Mouse (Mus musculus) cerebellum, adult 9-10 months (tissue): ENCODE measurements at regions not wholly inside any gene's neighbourhood (a gene's known extent, or its start where the extent isn't known, plus 50 kb on each side); places are given as distances from the start of the nearest gene placed in this dataset.
"Not testable (repeated sequence)": the region's sequence is repeated elsewhere in the genome, so short reads cannot be mapped to it uniquely, and the experiment has no call there.

Experiments
- DNase-seq: peaks from one replicate; pipeline ENCODE4 v3.0.0; 2022

- DNase-seq: no peak
Observed at GRCm38 (mm10) chr2:51682177-51682576, 54.9 kb downstream of the Tas2r134 start.

GRCm38 (mm10) chr2:51682745-51683144 lies 55.4 kb downstream of the Tas2r134 start:
- no peak for DNase-seq

GRCm38 (mm10) chr2:51705110-51705509 lies 77.8 kb downstream of the Tas2r134 start:
- DNase-seq: no peak

- DNase-seq: peak; percentile 2
Observed at GRCm38 (mm10) chr2:51708701-51709100, 81.4 kb downstream of the Tas2r134 start.

GRCm38 (mm10) chr2:51712611-51713010 lies 85.3 kb downstream of the Tas2r134 start:
- no peak for DNase-seq

- DNase-seq: no peak
Observed at GRCm38 (mm10) chr2:51730805-51731204, 103.5 kb downstream of the Tas2r134 start.

DNA sequence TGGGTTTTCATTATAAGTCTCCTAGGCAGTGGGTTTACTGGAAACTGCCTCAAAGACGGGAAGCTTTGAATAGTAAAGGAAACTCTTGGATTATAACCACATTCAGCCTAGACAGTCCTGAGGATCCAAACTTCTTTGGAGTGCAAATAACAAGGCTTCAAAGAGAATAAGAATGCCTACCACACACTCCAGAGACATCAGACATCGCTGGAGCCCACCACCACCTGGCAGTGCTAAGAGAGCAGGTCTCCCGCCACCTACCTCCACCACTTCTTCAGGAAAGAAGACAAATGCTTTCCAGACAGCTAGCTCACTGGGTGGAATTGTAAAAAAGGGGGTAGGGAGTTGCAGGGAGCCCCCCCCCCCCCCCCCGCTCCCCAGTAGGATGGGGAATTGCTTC lies 104.4 kb downstream of the Tas2r134 start:
- DNase-seq: no peak

DNA sequence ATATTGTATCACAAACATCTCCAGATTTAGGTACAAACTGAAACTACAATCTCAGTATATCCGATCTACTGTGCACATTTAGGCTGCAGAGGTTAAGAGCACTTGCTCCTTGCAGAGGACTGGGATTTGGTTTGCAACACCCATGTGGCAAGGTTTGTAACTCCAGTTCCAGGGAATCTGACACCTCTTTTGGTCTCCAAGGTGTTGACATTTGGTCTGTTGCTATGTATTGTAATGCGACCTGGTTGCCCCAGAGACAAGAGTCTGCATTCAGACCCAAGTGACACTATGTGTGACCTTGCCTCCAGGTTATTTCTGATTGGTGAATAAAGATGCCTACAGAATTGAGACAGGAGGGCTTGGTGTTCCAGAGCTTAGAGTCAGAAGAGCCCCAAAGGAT lies 105.0 kb downstream of the Tas2r134 start:
- no peak for DNase-seq

DNA sequence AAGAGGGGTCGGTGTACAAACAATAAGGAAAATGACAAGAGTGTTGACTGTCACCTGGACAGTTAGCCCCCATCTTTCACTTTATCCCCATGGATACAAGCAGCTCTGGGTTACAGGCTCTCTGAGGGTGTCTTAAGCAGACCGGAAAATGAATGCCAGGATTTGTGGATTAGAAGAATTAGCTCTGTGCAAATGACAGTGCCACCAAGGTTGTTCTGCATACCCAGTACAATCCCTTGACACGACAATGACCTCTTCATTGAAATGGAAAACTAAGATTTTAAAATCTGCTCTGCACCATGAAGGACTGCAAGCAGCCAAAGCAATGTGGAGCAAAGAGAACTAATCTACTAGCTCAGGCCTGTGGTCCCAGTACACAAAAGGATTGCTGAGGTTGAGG lies 105.9 kb downstream of the Tas2r134 start:
- no peak for DNase-seq

- DNase-seq: no peak
Observed at GRCm38 (mm10) chr2:51736452-51736851, 109.1 kb downstream of the Tas2r134 start.

DNA sequence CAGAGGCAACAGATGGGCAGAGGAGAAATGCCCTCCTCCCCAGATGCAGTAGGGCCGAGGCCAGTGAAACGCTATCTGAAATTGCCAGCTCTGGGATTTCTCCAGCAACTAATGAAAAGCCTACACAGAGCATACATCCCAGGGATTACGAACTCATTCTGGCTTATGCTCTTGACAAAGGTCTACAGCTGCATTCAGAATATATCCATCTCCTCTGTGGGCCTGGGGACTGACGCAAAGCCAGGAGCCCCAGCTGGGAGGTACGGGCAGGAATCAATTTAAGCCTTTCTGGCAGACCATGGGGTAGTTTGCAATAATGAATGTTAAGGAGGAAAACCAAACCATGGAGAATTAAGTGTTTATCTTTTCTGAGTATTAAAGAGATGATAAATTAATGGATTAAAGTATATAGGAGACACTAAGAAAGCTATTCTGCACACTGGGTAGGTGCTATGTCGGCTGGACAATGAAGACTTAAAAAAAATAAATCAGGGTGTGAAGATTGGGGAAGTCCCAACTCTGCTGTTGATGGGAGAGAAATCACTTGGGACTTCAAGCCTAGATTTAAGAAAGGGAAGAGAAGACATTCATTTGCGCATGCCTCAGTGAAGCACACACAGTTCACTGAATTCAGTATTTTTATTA lies 120.5 kb downstream of the Tas2r134 start:
- DNase-seq: no peak

DNA sequence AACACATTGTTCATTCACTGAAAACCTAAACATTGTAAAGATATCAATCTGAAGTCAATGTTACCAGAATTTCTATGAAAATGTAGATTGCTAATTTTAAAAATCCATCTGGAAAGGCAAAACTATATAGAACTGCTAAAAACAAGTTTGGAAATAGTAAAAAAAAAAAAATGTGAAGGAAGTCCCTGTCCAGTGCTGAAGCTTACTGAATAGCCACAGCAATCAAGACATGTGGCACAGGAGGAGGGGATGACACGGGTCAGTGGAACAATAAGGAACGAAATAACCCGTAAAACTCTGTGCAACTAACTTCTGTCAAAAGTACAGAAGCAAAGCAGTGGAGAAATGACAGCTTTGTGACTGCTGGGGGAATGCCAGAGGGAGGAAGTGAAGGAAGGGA lies 121.9 kb downstream of the Tas2r134 start:
- no peak for DNase-seq

GRCm38 (mm10) chr2:51752941-51753564 lies 125.7 kb downstream of the Tas2r134 start:
- DNase-seq: peak; percentile 57

DNA sequence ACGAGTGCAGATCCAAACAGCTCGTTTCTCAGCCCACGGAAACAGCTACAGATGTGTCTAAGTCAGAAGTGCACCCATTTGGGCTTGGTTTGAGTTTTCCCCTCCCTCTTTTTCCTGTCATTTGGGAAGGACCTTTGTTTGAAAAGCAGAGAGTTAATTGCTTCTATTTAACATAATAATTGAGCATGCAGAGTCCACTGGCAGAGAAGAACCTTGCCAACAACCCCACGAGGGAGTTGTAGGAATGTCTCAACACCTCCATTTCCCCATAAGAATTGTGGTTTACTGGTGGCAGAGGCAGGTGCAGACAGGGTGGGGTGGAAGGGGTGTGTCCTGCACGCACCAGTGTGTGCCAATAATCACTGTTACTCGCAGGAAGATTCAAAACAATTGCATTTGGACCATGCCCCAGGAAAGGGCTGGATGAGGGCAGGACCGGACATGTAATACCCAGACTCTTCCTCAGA lies 126.3 kb downstream of the Tas2r134 start:
- no peak for DNase-seq

- DNase-seq: no peak
Observed at GRCm38 (mm10) chr2:51757361-51757760, 130.1 kb downstream of the Tas2r134 start.

DNA sequence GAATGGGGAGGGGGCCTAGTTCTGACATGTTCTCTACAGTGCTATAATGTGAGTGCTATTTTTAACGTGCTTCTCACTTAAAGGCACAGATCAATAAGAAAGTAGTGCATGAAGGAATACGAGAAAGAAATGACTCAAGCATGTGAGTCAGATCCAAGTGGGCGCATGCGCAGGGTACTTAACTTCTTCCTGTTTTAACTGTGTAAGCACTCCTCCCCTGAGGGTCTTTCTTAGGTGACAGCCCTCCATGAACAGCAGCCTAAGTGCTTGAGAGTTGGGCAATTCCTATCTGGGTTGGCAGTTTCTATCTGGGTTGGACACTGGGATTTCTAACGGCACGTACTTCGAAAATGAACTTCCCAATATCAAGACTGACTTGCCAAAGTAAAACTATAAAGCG lies 130.8 kb downstream of the Tas2r134 start:
- DNase-seq: no peak

- no peak for DNase-seq
Observed at GRCm38 (mm10) chr2:51762866-51763265, 135.6 kb downstream of the Tas2r134 start.

GRCm38 (mm10) chr2:51767507-51768135 lies 140.3 kb downstream of the Tas2r134 start:
- peak; percentile 8 for DNase-seq

DNA sequence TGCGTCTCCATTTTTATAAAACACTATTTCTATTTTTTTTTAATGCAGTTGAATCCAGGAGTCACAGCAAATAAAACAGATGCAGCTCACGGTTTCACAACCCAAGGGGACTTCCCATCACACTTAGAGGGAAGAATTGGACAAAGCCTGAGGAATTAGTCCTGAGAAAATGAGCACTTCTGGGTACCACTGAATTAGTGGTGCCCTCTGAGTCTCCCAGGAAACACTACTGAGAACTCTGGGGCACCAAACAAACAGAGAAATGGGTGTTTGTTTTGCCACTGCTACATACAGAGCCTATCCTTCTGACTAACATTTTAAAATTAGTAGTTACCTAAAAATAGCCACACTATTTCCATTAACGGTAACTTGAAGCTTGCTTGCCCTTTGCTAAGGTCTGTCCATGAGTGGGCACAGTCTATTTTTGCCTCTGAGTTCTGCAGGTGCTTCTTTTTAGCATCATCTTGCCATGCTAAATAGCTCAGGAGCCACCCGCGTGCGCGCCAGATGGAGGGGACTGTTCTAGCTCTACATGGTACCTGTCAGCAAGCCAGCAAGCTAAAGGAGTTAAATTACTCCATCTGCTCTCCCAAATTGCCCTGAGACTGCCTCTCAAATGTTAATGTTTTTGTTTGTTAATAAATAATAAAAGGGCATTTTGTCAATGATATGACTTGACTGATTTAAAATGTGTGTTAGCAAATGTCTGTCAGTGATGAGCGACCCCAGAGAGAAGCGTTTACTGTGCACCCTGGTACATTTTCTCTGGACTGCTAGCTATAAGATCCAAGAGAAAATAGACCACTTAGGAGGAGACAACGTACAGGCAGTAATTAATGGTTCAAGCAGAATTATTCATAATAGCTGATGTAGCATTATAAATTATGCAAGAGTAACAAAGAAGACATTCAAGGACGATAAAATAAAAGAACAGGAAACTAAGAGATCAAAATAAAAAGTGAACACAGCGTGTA lies 141.3 kb downstream of the Tas2r134 start:
- peak; percentile 96 for DNase-seq

DNA sequence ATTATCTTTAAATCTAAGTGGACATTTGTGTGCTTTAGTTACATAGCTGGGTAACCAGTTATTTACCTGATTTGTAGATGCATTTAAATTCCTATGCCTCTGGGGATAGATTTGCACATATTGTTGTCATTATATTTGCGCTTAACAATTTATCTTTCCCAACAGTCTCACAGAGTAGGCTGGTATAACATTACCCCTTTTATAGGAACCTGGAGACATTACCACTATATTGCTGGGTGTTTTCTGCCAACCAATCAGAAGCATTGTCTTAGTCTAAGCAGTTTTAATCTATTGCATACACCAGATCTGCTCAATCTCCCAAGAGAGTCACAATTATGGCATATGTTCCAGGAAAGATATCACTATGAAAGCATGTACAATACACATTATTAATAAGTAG lies 149.8 kb downstream of the Rbm43 start:
- no peak for DNase-seq

DNA sequence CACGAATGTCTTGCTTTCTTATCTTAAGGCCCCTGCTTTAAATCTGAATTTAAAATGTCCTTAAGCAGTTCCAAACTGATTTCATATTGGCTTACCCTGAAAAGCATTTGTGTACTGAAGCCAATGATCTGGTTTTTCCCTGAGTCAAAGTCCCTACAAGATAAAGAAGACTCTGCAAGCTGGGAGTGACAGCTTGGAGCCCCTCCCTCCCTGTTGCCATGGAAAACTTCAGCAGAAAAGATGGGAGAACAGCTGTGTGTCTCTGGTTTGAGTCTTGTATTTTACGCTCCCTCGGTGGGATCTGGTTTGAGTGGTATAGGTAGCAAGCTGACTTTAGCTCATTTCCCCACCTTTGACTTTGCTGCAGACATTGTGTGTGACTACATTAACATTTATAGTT lies 146.1 kb downstream of the Rbm43 start:
- no peak for DNase-seq

DNA sequence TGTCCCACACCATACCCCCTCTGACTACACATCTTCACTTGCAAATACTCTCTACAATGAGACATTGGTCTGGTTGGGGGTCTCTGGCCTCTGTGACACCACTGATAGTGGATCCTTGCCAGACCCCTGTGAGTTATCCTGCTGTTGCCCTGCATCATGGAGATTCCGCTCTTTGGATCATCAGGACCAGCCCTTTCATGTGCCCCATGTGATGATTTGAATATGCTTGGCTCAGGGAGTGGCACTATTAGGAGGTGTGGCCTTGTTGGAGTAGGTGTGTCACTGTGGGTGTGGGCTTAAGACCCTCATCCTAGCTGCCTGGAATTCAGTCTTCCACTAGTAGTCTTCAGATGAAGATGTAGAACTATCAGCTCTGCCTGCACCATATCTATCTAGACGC lies 141.7 kb downstream of the Rbm43 start:
- DNase-seq: not testable (repeated sequence)

GRCm38 (mm10) chr2:51799856-51800255 lies 135.1 kb downstream of the Rbm43 start:
- DNase-seq: no peak
